Mouse (Mus musculus): ENCODE measurements around the gene 9230112D13Rik.

DNA sequence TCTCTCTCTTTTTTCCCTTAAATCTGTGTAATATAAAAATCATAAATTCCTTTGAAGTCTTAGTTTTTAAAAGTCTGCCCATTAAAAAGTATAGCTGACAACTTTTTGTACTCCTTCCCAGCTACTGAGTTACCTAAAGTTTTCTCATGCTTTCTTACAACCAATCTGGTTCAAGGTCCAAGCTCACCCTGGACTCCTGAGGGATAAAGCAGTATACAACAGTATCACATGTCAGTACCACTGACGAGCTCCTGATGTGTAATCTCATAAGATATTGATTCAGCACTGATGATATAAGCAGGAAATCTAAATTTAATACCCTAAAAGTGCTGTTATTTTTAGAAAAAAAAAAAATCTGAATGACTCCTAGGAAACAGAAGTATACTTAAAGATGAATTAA, 31.6 kb downstream of the 9230112D13Rik start:
- TF ChIP-seq CTCF (IDR thresholded peaks at IDR 0.05; ENCODE audit: control insufficient read depth, insufficient read depth, low read length) (no peak), POLR2A (IDR thresholded peaks at IDR 0.05; ENCODE audit: borderline replicate concordance, control insufficient read depth, low read depth, low read length) (no peak)

Data from bone marrow, adult 2 months (tissue).